Mouse (Mus musculus) embryo, embryonic 10.5 days (tissue): ENCODE measurements around the gene Fmr1nb.

Experiments used
- DNase-seq: peaks from one replicate; pipeline ENCODE4 v3.0.0-alpha.2; 2015; ENCODE audit warnings: low spot score

Gene Fmr1nb

GRCm38 (mm10) chrX:68761606-68762005 is at the start of gene Fmr1nb:
Gene Fmr1nb (plus strand): TSS chrX:68761839.
- DNase-seq = no peak

GRCm38 (mm10) chrX:68736902-68737301 is 24.7 kb upstream of the Fmr1nb start:
- DNase-seq = no peak

- no peak for DNase-seq
Observed at GRCm38 (mm10) chrX:68740088-68740487, 21.6 kb upstream of the Fmr1nb start.

- peak; percentile 4 for DNase-seq
Observed at GRCm38 (mm10) chrX:68820449-68820848, 58.8 kb downstream of the Fmr1nb start.

GRCm38 (mm10) chrX:68821059-68821458 is 59.4 kb downstream of the Fmr1nb start, which contains the start of gene Gm14698:
Gene Gm14698 (plus strand): TSS chrX:68821093.
- peak; percentile 9 for DNase-seq

- peak; percentile 64 for DNase-seq
Observed at GRCm38 (mm10) chrX:68839548-68840444, 78.2 kb downstream of the Fmr1nb start.
